Mouse (Mus musculus) kidney, adult 9 months (tissue): ENCODE measurements at regions not wholly inside any gene's neighbourhood (a gene's known extent, or its start where the extent isn't known, plus 50 kb on each side); places are given as distances from the start of the nearest gene placed in this dataset.
"Not testable (repeated sequence)": the region's sequence is repeated elsewhere in the genome, so short reads cannot be mapped to it uniquely, and the experiment has no call there.

Experiments
- DNase-seq: peaks from one replicate; pipeline ENCODE4 v3.0.0; 2022

DNA sequence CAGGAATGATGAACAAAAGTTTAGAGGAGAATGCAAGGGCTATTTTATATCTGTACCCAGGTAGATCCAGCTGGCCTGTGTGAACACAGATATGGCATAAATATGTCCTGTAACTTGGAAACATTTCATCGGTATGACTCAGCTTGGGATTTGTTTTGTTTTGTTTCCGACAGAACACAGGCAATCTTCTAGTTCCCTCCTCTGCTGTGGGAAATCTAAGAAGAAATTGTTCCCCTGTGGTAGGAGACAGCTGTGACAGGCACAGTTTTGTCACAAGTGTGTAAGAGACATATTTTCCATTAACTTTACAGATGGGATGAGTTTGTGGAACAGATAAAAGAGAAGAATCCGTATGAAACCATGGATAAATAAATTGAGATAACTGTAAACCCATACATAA is 687.0 kb downstream of the Tpm3-rs7 start:
- no peak for DNase-seq

DNA sequence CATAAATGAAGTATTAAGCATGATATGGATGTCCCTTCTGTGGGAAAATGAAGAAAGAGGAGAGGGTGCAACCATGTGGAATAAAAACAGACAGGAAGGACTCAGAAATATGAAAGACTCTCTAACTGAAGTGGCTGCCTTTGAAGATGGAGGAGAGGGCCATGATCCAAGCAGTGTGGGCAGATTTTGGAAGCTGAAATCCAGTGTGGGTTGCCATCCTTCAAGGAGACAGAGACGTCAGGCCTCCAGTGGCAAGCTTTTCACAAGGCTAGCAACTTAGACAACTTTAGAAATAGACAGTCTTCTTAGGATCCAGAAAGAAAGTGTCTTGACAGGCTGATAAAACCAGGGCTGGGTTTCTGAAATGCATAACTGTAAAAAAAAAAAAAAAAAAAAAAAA is 688.0 kb downstream of the Tpm3-rs7 start:
- no peak for DNase-seq

- DNase-seq: no peak
These were observed 722.7 kb downstream of the Tpm3-rs7 start for GRCm38 (mm10) chr14:114037063-114037462.

DNA sequence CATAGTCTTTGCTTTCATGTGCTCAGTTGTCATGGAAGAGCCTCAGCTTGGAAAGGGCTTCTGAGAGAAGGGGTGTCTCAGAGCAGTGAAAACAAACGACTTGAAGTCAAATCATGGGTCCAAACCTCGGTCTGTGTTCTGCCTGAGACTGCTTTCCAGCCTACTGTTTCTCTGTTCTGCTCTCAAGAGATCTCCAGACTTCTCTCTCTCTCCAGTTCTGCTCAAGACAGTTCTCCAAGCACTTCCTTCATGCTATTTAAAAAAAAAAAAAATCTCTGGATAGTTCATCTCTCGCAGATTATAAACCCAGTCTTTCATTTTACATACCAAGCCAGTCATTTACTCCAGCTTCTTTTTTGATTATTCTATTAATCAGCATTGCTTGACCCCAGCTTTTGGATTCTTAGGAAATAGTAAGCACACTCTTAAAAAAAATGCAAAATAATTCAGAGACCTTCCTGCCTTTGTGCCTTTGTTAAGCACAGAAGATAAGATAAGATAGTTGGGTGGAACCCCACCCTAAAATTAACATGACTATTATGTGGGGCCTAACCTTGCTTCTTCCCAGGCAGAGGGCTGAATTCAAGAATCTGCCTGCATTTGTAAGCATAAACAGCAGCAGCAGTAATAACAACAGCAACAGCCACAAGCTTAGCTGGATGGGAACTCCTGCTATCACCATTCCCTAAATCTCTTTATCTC is 724.4 kb downstream of the Tpm3-rs7 start:
- no peak for DNase-seq

- no peak for DNase-seq
These were observed 739.3 kb downstream of the Tpm3-rs7 start for GRCm38 (mm10) chr14:114053558-114054235.

DNA sequence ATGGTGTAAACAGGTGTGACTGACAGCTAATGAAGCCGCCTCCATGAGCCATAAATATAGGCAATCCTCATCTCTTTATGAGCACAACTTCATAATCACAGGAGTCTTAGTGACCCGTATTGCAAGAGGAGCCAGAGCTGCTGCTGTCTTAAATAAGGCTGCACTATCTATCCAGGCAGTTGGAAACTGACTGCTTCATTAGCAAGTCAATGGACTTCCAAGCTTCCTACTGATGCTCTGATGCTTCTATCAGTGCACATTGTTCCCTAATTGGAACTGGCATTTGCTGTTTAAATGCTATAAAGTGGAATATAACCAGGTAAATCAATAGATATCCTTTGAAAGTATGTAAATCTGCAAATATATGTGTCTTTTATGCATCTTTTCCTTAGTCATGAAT is 746.9 kb downstream of the Tpm3-rs7 start:
- DNase-seq: no peak

DNA sequence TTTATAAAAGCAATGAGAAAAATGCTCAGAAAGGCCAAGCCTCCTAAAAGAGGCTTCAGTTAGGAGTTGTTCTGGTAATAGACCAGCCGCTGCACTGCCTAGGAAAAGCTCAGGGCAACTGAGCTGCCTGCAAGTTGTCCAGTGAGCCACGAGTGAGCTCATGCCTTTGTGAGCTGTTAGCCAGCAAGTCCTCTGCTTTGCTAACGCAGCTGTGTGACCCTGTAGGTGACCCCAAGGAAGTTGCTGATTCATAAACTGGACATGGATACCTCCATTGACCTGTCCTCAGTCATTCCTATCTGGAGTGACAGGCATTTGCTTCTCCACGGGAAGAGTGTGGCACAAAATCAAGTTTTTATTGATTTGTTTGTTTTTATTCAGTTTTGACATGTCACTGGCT is 748.2 kb downstream of the Tpm3-rs7 start:
- no peak for DNase-seq

- DNase-seq: peak; percentile 66
These were observed 758.8 kb downstream of the Tpm3-rs7 start for GRCm38 (mm10) chr14:114073236-114073635.

DNA sequence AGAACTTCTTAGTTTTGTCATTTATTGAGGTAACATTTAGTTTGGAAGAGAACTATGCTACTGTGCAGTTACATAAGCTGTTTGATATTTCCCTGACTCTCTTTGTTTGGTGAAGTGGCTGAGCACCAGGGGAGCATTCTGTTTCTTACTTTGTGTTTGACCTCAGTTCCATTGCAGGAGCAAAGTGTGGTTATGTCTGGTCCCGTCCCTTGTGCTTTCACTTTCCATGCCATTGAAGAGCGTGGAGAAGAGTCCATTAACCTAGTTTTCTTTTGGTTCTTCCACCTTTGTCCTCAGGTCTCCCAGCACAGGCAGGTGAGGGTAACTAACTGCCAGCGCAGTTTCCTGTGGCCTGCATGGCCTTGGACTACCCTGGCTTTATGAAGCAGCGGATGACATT is 759.6 kb downstream of the Tpm3-rs7 start:
- DNase-seq: peak; percentile 20

- DNase-seq: no peak
These were observed 792.4 kb downstream of the Tpm3-rs7 start for GRCm38 (mm10) chr14:114106786-114107185.

GRCm38 (mm10) chr14:114128491-114128890 is 814.1 kb downstream of the Tpm3-rs7 start:
- DNase-seq: no peak

- no peak for DNase-seq
These were observed 851.6 kb downstream of the Tpm3-rs7 start for GRCm38 (mm10) chr14:114166005-114166404.

- DNase-seq: no peak
These were observed 876.4 kb upstream of the Gpc5 start for GRCm38 (mm10) chr14:114215609-114216008.

GRCm38 (mm10) chr14:114220868-114221267 is 871.1 kb upstream of the Gpc5 start:
- no peak for DNase-seq

DNA sequence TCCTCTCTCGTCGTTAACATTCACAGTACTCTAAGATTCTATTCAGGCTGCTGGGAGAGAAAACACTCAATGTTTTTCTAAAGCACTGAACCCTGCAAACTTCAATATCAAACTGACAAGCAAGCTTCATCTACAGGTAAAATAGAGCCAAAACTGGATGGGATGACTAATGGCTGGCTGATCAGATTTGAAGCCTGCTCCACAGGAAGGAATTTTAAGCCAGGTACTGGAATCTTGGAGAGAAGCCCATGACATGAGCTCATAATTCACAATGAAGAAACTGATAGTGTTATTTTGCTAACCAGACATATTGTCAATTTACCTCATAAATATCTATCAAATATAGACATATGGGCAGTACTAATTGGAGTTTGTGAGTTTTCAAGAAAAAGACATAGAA is 861.3 kb upstream of the Gpc5 start:
- DNase-seq: no peak

DNA sequence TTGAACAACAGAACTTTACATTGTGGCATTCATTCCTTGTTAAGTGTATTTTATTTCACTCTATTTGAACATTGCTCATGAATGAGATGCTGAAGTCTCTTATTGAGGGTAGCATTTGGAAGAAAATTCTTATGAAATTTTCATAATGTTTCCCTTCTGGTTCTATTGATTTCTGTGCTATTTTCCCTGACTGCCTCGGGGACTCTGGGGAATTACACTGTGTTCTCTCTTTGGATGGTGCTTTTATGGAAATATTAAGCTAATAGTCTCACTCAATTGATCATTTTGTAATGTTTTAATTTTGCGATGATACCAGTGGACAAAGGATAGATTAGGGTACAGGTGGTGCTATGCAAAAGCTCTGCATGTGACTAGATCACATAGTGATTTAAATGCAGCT is 837.0 kb upstream of the Gpc5 start:
- no peak for DNase-seq

DNA sequence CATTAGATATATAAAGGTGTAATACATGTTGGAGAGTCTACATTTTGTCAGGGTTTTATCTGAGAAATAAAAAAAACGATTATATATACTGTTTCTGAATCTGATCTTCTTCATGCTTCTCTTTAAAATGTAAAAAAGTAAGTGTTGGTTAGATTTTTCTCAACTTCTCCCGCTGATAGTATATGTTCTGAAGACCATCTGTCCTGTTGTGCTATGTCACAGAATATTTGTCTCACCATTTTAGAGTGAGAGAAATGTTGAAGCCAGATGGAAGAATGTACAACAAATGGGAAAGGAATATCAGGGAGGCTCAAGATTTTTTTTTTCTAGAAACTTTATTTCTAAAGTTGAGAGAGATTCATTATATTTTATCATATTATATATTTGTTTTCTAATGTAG is 830.4 kb upstream of the Gpc5 start:
- no peak for DNase-seq

- no peak for DNase-seq
These were observed 791.4 kb upstream of the Gpc5 start for GRCm38 (mm10) chr14:114300611-114301010.

- no peak for DNase-seq
These were observed 784.5 kb upstream of the Gpc5 start for GRCm38 (mm10) chr14:114307479-114307878.

GRCm38 (mm10) chr14:114332662-114333061 is 759.4 kb upstream of the Gpc5 start:
- DNase-seq: no peak

DNA sequence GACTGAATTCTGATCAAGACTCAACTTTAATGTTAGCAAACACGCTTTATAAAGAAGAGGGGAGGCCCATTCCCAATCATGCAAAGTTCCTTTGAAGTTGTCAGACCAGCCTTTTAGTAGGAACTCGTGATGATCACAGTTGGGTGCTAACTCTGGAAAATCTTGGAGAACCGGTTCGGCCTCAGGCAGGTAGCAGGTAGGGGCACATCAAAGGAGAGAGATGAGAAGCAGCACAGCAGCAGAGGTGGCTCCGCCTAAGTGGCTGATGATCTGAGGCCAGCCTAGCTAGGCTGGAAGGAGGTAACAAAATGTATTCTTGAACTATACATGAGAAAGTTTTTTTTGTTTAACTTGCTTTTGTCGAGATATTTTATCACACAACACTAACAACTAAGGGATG is 742.7 kb upstream of the Gpc5 start:
- no peak for DNase-seq

- not testable (repeated sequence) for DNase-seq
These were observed 742.2 kb upstream of the Gpc5 start for GRCm38 (mm10) chr14:114349816-114350215.

GRCm38 (mm10) chr14:114352307-114352706 is 739.7 kb upstream of the Gpc5 start:
- DNase-seq: no peak

GRCm38 (mm10) chr14:114374847-114375246 is 717.2 kb upstream of the Gpc5 start:
- DNase-seq: no peak
